Mouse (Mus musculus): Measurements from ENCODE around the gene Pex11g. TPM values are rescaled to one million over a fixed set of nuclear protein-coding genes. Genes with fewer than 3 reads are reported as not detected.

Gene Pex11g
- polyA plus RNA-seq, 1 experiment, result 2.6 TPM

GRCm38 (mm10) chr8:3507979-3508754, 40.7 kb upstream of the Pex11g start:
- DNase-seq (ENCODE audit: low read depth in 1 of 2, low spot score in 2 of 2), result no peak
- Histone ChIP-seq H3K27ac (ENCODE audit: insufficient read depth, low read length) (no peak overlapping the region), H3K27me3 (ENCODE audit: control insufficient read depth, insufficient read depth, low read length) (no peaks in the 10 kb centered on the region), H3K4me3 (ENCODE audit: extremely low read depth, insufficient read depth, insufficient read length) (no peak overlapping the region), H3K4me1 (ENCODE audit: control insufficient read depth, insufficient read depth, insufficient read length) (no peaks in the 10 kb centered on the region), H3K36me3 (ENCODE audit: control insufficient read depth, insufficient read depth, low read length) (peaks cover 23% of the 10 kb centered on the region)
- TF ChIP-seq CTCF (IDR thresholded peaks at IDR 0.05; ENCODE audit: extremely low read depth, insufficient read depth, insufficient read length, insufficient replicate concordance) (no peak), POLR2A (IDR thresholded peaks at IDR 0.05; ENCODE audit: low read depth, low read length) (no peak)
- WGBS, result 91% methylated on average over 6 of the region's 6 CpGs

DNA sequence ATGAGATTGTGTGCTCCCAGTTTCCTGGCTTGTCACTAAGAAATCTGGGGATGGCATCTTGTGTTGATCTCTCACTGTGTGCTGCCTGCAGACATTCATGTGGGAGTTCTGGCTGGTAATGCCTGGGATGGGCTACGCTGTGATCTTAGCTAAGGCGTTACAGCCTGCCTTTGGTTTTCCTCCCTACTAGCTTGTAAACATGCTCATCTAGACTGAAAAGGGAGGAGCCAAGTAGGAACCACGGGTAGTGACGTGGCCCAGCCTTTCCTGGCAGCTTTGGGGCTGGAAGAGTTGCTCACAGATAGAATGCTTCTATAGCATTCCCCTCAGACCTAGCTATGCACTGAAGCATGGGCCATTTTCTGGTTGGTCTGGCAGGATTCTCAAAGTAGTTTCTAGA, 34.7 kb upstream of the Pex11g start:
- Histone ChIP-seq H3K27me3 (ENCODE audit: control insufficient read depth, insufficient read depth, low read length) (no peaks in the 10 kb centered on the region), H3K4me3 (ENCODE audit: extremely low read depth, insufficient read depth, insufficient read length) (no peak overlapping the region), H3K27ac (ENCODE audit: insufficient read depth, low read length) (no peak overlapping the region), H3K36me3 (ENCODE audit: control insufficient read depth, insufficient read depth, low read length) (peaks cover 12% of the 10 kb centered on the region), H3K4me1 (ENCODE audit: control insufficient read depth, insufficient read depth, insufficient read length) (no peaks in the 10 kb centered on the region)
- 60% methylated on average over 4 of the region's 4 CpGs for WGBS
- TF ChIP-seq CTCF (IDR thresholded peaks at IDR 0.05; ENCODE audit: extremely low read depth, insufficient read depth, insufficient read length, insufficient replicate concordance), result no peak
- no peak for TF ChIP-seq POLR2A (IDR thresholded peaks at IDR 0.05; ENCODE audit: low read depth, low read length)
- DNase-seq (ENCODE audit: low read depth in 1 of 2, low spot score in 2 of 2), result no peak

GRCm38 (mm10) chr8:3500235-3501090, 33.0 kb upstream of the Pex11g start, which contains the start of gene Mcoln1:
Gene Mcoln1 (plus strand): TSS chr8:3500457.
- Histone ChIP-seq H3K27ac (ENCODE audit: insufficient read depth, low read length) (peak within 1 kb of the TSS; percentile 58), H3K27me3 (ENCODE audit: control insufficient read depth, insufficient read depth, low read length) (no peaks in the 10 kb centered on the region), H3K36me3 (ENCODE audit: control insufficient read depth, insufficient read depth, low read length) (no peaks in the 10 kb centered on the region; the same call in 1 of the 2 replicates), H3K4me1 (ENCODE audit: control insufficient read depth, insufficient read depth, insufficient read length) (no peaks in the 10 kb centered on the region), H3K4me3 (ENCODE audit: extremely low read depth, insufficient read depth, insufficient read length) (peak within 1 kb of the TSS; percentile 73)
- no peak for TF ChIP-seq CTCF (IDR thresholded peaks at IDR 0.05; ENCODE audit: extremely low read depth, insufficient read depth, insufficient read length, insufficient replicate concordance)
- peak; percentile 11; the same call in 1 of the 2 replicates for TF ChIP-seq POLR2A (IDR thresholded peaks at IDR 0.05; ENCODE audit: low read depth, low read length)
- DNase-seq (ENCODE audit: low read depth in 1 of 2, low spot score in 2 of 2), result peak; percentile 89 to 97
- under 1% methylated on average over 70 of the region's 70 CpGs for WGBS

- TF ChIP-seq POLR2A (IDR thresholded peaks at IDR 0.05; ENCODE audit: low read depth, low read length) (no peak), CTCF (IDR thresholded peaks at IDR 0.05; ENCODE audit: extremely low read depth, insufficient read depth, insufficient read length, insufficient replicate concordance) (no peak)
- Histone ChIP-seq H3K27me3 (ENCODE audit: control insufficient read depth, insufficient read depth, low read length) (no peaks in the 10 kb centered on the region), H3K27ac (ENCODE audit: insufficient read depth, low read length) (peak overlapping the region; percentile 58), H3K4me3 (ENCODE audit: extremely low read depth, insufficient read depth, insufficient read length) (peak overlapping the region; percentile 73), H3K4me1 (ENCODE audit: control insufficient read depth, insufficient read depth, insufficient read length) (no peaks in the 10 kb centered on the region), H3K36me3 (ENCODE audit: control insufficient read depth, insufficient read depth, low read length) (no peaks in the 10 kb centered on the region; the same call in 1 of the 2 replicates)
- no peak for DNase-seq (ENCODE audit: low read depth in 1 of 2, low spot score in 2 of 2)
- 3% methylated on average over 8 of the region's 8 CpGs for WGBS
These were observed 32.3 kb upstream of the Pex11g start for GRCm38 (mm10) chr8:3499751-3500150.

GRCm38 (mm10) chr8:3498583-3498982, 31.1 kb upstream of the Pex11g start:
- no peaks in the 10 kb centered on the region; the same call in 1 of the 2 replicates for H3K36me3 ChIP-seq (ENCODE audit: control insufficient read depth, insufficient read depth, low read length)
- WGBS, result 90% methylated on average over 3 of the region's 3 CpGs
- no peak for DNase-seq (ENCODE audit: low read depth in 1 of 2, low spot score in 2 of 2)
- no peak overlapping the region for H3K4me3 ChIP-seq (ENCODE audit: extremely low read depth, insufficient read depth, insufficient read length)
- 0 out of 2 replicates have a peak, but pooled peaks cover 2% of the 10 kb centered on the region for H3K4me1 ChIP-seq (ENCODE audit: control insufficient read depth, insufficient read depth, insufficient read length)
- TF ChIP-seq CTCF (IDR thresholded peaks at IDR 0.05; ENCODE audit: extremely low read depth, insufficient read depth, insufficient read length, insufficient replicate concordance) (no peak), POLR2A (IDR thresholded peaks at IDR 0.05; ENCODE audit: low read depth, low read length) (no peak)
- no peak overlapping the region for H3K27ac ChIP-seq (ENCODE audit: insufficient read depth, low read length)
- H3K27me3 ChIP-seq (ENCODE audit: control insufficient read depth, insufficient read depth, low read length), result no peaks in the 10 kb centered on the region

DNA sequence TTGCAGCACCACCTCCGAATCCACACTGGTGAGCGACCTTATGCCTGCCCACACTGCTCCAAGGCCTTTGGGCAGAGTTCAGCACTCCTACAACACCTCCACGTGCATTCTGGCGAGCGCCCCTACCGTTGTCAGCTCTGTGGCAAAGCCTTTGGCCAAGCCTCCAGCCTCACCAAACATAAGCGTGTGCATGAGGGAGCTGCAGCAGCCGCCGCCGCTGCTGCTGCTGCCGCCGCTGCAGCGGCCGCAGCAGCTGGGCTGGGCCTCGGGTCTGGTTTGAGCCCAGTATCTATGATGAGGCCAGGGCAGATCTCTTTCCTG, 28.9 kb upstream of the Pex11g start:
- H3K4me1 ChIP-seq (ENCODE audit: control insufficient read depth, insufficient read depth, insufficient read length), result 0 out of 2 replicates have a peak, but pooled peaks cover 3% of the 10 kb centered on the region
- no peak overlapping the region for H3K27ac ChIP-seq (ENCODE audit: insufficient read depth, low read length)
- H3K4me3 ChIP-seq (ENCODE audit: extremely low read depth, insufficient read depth, insufficient read length), result no peak overlapping the region
- 94% methylated on average over 15 of the region's 15 CpGs for WGBS
- no peaks in the 10 kb centered on the region for H3K27me3 ChIP-seq (ENCODE audit: control insufficient read depth, insufficient read depth, low read length)
- TF ChIP-seq CTCF (IDR thresholded peaks at IDR 0.05; ENCODE audit: extremely low read depth, insufficient read depth, insufficient read length, insufficient replicate concordance) (no peak), POLR2A (IDR thresholded peaks at IDR 0.05; ENCODE audit: low read depth, low read length) (no peak)
- DNase-seq (ENCODE audit: low read depth in 1 of 2, low spot score in 2 of 2), result no peak
- no peaks in the 10 kb centered on the region; the same call in 1 of the 2 replicates for H3K36me3 ChIP-seq (ENCODE audit: control insufficient read depth, insufficient read depth, low read length)

All from spleen, adult 2 months (tissue).